Mouse (Mus musculus): ENCODE measurements at regions not wholly inside any gene's neighbourhood (a gene's known extent, or its start where the extent isn't known, plus 50 kb on each side); places are given as distances from the start of the nearest gene placed in this dataset.

- TF ChIP-seq POLR2A (IDR thresholded peaks at IDR 0.05; ENCODE audit: borderline replicate concordance, low read depth, low read length) (no peak), CTCF (IDR thresholded peaks at IDR 0.05; ENCODE audit: low read depth, low read length) (no peak)
Observed at GRCm38 (mm10) chr6:89258140-89258539, 104.3 kb downstream of the Plxna1 start.

All from bone marrow macrophage, adult 2 months (primary cell).